Mouse (Mus musculus) liver, postnatal 0 days (tissue): ENCODE results near the gene Ppm1l.

Source experiments
- CTCF ChIP-seq: sonication (generic); IDR thresholded peaks from 2 replicates; pipeline ENCODE4 v1.5.1; 2016; ENCODE audit warnings: antibody characterized with exemption, low read depth
- EP300 ChIP-seq: IDR thresholded peaks from 2 replicates; pipeline ENCODE4 v1.6.1; 2016; ENCODE audit warnings: antibody characterized with exemption, low read depth, mild to moderate bottlenecking

DNA sequence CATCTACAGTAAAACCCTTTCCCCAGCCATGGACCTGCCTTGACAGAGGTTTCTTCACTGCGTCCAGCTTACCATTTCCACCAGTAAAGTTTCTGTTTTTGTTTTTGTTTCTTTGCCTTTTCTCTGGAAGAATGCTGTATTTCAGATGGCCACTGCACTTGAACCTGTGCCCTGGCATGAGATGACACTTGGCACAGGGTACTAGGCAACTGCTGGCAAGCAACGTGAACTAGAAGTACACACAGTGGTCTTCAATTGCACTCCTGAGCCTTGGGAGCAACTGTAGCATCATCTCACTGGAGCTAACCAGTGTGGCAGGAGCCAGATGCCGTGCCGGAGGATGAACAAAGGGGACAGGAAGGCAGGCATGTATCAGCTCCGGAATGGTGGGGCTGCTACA is 255.9 kb downstream of the Ppm1l start:
- TF ChIP-seq CTCF (no peak), EP300 (no peak)
